Mouse (Mus musculus) liver, embryonic 14.5 days (tissue): ENCODE data around the gene Traf5. TPM values are rescaled to one million over a fixed set of nuclear protein-coding genes. Genes with fewer than 3 reads are reported as not detected.

Source experiments
- ATAC-seq: fragments of 200-750 bp; cut with Nextera tagmentation; 2 replicates; pipeline ENCODE4 v1.8.0; 2017; ENCODE audit warnings: moderate number of reproducible peaks, mild to moderate bottlenecking, moderate library complexity; ENCODE audit not compliant: insufficient read depth
- DNase-seq, 3 experiments: peaks; one replicate each; pipeline ENCODE4 v3.0.0-alpha.2; 2012 to 2013; ENCODE audit warnings: low read depth in 3 of 3, low spot score in 3 of 3
- H3K27ac ChIP-seq: fragments of 300-500 bp; sonication (generic); 2 replicates; pipeline ENCODE4 v1.5.1; 2014; ENCODE audit warnings: moderate library complexity, mild to moderate bottlenecking, control low read depth, inconsistent platforms
- H3K27me3 ChIP-seq: fragments of 300-500 bp; sonication (generic); 2 replicates; pipeline ENCODE4 v1.6.1; 2014; ENCODE audit warnings: mild to moderate bottlenecking, low read length, moderate library complexity; ENCODE audit not compliant: control insufficient read depth, insufficient read depth
- H3K36me3 ChIP-seq: fragments of 300-500 bp; sonication (generic); replicated peaks from 2 replicates; pipeline ENCODE4 v1.6.1; 2014; ENCODE audit warnings: low read depth; ENCODE audit not compliant: control insufficient read depth, insufficient read depth
- H3K4me1 ChIP-seq, 2 experiments: fragments of 200-500 bp in 1 of 2; fragments of 300-500 bp in 1 of 2; sonication (generic) in 1 of 2; replicated peaks; 2 replicates each; pipeline ENCODE4 v1.6.1; 2012 to 2014; ENCODE audit warnings: antibody characterized with exemption in 1 of 2, inconsistent platforms in 1 of 2, low read length in 1 of 2; ENCODE audit not compliant: control insufficient read depth in 2 of 2, insufficient read depth in 2 of 2
- H3K4me2 ChIP-seq: fragments of 300-500 bp; sonication (generic); 2 replicates; pipeline ENCODE4 v1.6.1; 2014; ENCODE audit warnings: low read depth, mild to moderate bottlenecking, control low read depth, moderate library complexity
- H3K4me3 ChIP-seq, 2 experiments: fragments of 200-500 bp in 1 of 2; fragments of 300-500 bp in 1 of 2; sonication (generic) in 1 of 2; 2 replicates each; pipeline ENCODE4 v1.5.1; 2012 to 2014; ENCODE audit warnings: low read depth in 2 of 2, low read length in 2 of 2, mild to moderate bottlenecking in 2 of 2, control low read depth in 1 of 2, inconsistent platforms in 1 of 2, moderate library complexity in 1 of 2; ENCODE audit not compliant: insufficient read depth in 1 of 2
- H3K9ac ChIP-seq: fragments of 300-500 bp; sonication (generic); replicated peaks from 2 replicates; pipeline ENCODE4 v1.6.1; 2014; ENCODE audit warnings: mild to moderate bottlenecking, control low read depth, moderate library complexity
- H3K9me3 ChIP-seq: fragments of 300-500 bp; sonication (generic); 2 replicates; pipeline ENCODE4 v1.6.1; 2016; ENCODE audit warnings: low read length, mixed read lengths; ENCODE audit not compliant: control insufficient read depth
- CTCF ChIP-seq: IDR thresholded peaks from 2 replicates; pipeline ENCODE4 v1.5.1; 2016; ENCODE audit warnings: antibody characterized with exemption, low read depth, control low read depth
- EP300 ChIP-seq: IDR thresholded peaks from 2 replicates; pipeline ENCODE4 v1.6.1; 2016; ENCODE audit warnings: antibody characterized with exemption, low read depth
- WGBS: fragments of 180-500 bp; shearing (Covaris S2); extraction: QIAGEN DNeasy Blood & Tissue Kit; methylation state at CpG from one replicate; pipeline ENCODE4 v1.1.7; 2014; ENCODE audit not compliant: insufficient replicate concordance; 5-methylcytosine and 5-hydroxymethylcytosine counted together
- polyA plus RNA-seq, 2 experiments: library from polyadenylated mRNA; depleted of rRNA in 1 of 2; stranded (reverse) in 1 of 2; unstranded in 1 of 2; fragments of >200 nt; fragmentation: Nextera tagmentation in 1 of 2; extraction: Ambion mirVana in 1 of 2; gene quantifications; 2 replicates each; pipeline versions ENCODE4 v1.2.1 to v1.2.3; 2012 to 2014

Traf5 gene
- polyA plus RNA-seq, 2 experiments = 4.9 to 7.2 TPM

DNA sequence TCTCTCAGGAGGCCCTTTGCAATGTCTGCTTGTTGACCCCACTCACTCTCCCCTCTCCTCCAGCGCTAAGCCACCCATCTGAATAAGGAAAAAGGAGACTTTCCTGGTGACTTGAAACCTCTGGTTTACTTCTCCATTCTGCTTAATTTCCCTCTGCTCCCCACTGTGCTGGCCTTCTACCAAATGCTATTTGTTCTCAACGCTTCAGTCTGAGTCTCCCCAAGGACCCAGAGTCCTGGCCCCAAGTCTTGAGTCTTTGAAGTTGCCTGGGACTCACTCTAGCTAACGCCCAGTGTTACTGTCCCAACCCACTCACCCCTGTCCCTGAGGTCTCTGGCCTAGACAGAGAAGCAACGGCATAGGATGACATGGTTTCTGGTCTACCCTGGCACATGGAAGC lies 4.3 kb downstream of the Traf5 start:
- peaks cover 16 to 18% of the 10 kb centered on the region in 2 experiments for H3K4me1 ChIP-seq
- ATAC-seq = no peak
- TF ChIP-seq CTCF (no peak), EP300 (no peak)
- no peak overlapping the region for H3K9ac ChIP-seq
- no peak overlapping the region for H3K4me3 ChIP-seq
- no peaks in the 10 kb centered on the region for H3K9me3 ChIP-seq
- no peaks in the 10 kb centered on the region for H3K36me3 ChIP-seq
- no peak overlapping the region for H3K4me2 ChIP-seq
- DNase-seq = no peak
- H3K27ac ChIP-seq = no peak overlapping the region
- WGBS = 75% methylated on average over 3 of the region's 4 CpGs
- H3K27me3 ChIP-seq = no peaks in the 10 kb centered on the region

DNA sequence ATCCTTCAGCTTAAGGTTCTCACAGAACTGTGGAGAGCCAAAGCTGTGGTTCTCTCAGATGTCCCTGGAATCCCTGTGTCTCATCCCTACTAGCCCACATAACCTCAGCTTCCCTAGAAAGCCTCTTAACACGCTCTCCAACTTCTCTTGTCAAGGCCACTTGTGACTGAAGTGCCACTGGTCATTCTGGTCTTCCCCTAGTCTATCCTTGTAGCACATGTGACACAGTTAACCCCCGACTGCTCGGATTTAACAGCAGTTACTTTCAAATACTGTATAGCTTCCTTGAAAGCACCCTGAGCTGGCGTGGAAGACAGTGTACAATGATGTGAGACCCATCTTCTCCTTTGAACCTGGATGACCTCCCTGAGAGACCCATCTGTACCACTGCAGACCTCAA lies 5.3 kb downstream of the Traf5 start:
- H3K9ac ChIP-seq = no peak overlapping the region
- TF ChIP-seq CTCF (no peak), EP300 (no peak)
- H3K27ac ChIP-seq = no peak overlapping the region
- H3K4me2 ChIP-seq = no peak overlapping the region
- DNase-seq (no peak), ATAC-seq (no peak)
- no peak overlapping the region for H3K4me3 ChIP-seq
- no peaks in the 10 kb centered on the region for H3K27me3 ChIP-seq
- H3K9me3 ChIP-seq = no peaks in the 10 kb centered on the region; the same call in 1 of the 2 replicates
- WGBS = 70% methylated on average over 4 of the region's 4 CpGs
- no peaks in the 10 kb centered on the region for H3K36me3 ChIP-seq
- peaks cover 15 to 16% of the 10 kb centered on the region in 2 experiments for H3K4me1 ChIP-seq

DNA sequence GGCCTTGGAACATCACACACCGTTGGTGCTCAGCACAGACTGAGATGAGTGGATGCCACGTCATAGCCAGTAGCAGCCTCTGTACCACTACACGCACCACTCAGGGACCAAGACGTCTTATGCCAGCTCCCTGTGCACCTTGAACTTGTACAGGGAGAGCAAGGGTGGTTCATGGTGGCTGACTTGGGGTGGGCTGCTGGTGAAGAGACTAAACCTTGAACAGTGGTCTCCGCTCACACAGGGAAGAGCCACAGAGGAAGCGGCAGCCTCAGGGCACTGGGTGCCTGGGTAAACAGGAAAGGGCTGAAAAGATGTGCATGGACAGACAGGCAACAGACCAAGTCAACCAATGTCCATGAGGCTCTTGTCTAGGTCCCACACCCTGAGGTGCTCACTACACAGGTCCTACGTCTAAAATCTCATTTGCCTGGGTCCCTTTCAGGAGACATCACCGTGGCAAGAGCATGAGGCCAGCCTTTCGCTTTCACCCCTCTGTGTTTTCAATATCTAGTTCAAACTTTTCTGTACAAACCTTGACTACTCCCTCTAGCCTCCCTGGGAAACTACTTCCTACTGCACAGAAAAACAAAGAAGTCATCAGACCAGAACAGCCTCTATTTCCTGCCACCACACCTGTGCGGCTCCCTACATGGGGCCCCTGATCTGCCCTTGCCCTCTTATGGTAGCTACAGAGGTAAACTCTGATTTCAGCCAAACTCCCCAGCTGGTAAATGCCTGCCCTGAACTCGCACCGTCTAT lies 5.9 kb downstream of the Traf5 start:
- Histone ChIP-seq H3K27me3 (no peaks in the 10 kb centered on the region), H3K4me3 (no peak overlapping the region), H3K4me2 (no peak overlapping the region), H3K9ac (no peak overlapping the region), H3K4me1 (peaks cover 14 to 15% of the 10 kb centered on the region in 2 experiments), H3K9me3 (peaks cover 3% of the 10 kb centered on the region), H3K36me3 (no peaks in the 10 kb centered on the region), H3K27ac (no peak overlapping the region)
- no peak for ATAC-seq
- no peak for DNase-seq
- WGBS = 75% methylated on average over 12 of the region's 12 CpGs
- TF ChIP-seq CTCF = no peak
- no peak for TF ChIP-seq EP300

DNA sequence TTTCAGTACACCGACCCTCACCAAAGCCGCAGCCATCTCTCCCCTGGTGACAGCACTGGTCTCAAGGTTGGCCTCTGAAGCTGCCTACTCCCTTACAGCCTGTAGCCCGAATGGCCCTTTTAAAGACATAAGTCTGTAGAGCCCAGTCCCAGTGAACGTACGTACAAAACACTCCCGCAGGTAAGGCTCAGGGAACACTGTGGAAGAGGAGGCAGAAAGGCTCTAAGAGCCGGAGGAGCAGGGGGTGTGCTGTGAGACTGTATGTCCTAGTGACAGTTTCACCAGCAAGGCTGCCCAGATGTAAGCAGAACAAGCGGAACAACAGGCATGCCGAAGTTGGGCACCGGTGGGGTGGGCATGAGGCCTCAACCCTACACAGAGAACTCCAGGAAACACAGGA lies 7.1 kb downstream of the Traf5 start:
- ATAC-seq = no peak
- TF ChIP-seq EP300 = no peak
- no peak for TF ChIP-seq CTCF
- H3K4me2 ChIP-seq = no peak overlapping the region

DNA sequence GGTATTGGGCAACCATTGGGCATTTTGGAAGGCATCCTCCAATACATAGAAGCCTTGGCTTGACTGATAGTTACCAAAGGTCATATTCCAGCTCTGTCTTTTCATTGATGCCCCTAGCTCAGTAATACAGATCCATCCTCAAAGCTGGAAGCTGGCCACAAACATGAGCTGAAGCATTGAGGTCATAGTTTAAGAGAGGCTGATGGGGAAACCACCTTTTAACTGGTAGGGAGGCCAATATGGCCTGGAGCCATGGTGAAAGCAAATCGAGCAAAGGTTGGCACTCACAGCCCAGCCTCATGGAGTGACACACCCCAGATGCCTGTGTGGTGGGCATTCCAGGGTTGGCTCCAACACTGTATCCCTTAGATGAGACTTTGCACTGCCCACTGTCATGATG lies 9.7 kb downstream of the Traf5 start:
- Histone ChIP-seq H3K4me3 (no peak overlapping the region), H3K9me3 (peaks cover 6% of the 10 kb centered on the region), H3K27ac (no peak overlapping the region), H3K4me2 (no peak overlapping the region), H3K4me1 (peaks cover 0 to 5% of the 10 kb centered on the region in 2 experiments; a peak in 1 of 4 replicates), H3K9ac (no peak overlapping the region), H3K36me3 (no peaks in the 10 kb centered on the region), H3K27me3 (no peaks in the 10 kb centered on the region)
- WGBS = 88% methylated on average over 1 of the region's 1 CpGs
- DNase-seq (no peak), ATAC-seq (no peak)
- no peak for TF ChIP-seq CTCF
- no peak for TF ChIP-seq EP300

More for the DNA sequence above, 7.1 kb downstream of the Traf5 start:
- H3K36me3 ChIP-seq = no peaks in the 10 kb centered on the region
- peaks cover 6% of the 10 kb centered on the region for H3K9me3 ChIP-seq
- H3K4me3 ChIP-seq = no peak overlapping the region
- H3K27me3 ChIP-seq = no peaks in the 10 kb centered on the region
- WGBS = 87% methylated on average over 10 of the region's 10 CpGs
- H3K9ac ChIP-seq = no peak overlapping the region
- no peak for DNase-seq
- H3K27ac ChIP-seq = no peak overlapping the region
- H3K4me1 ChIP-seq = peaks cover 1 to 2% of the 10 kb centered on the region in 2 experiments; a peak in 3 of 4 replicates
